Mouse (Mus musculus) G1E (cell line): ENCODE data around the gene Foxo3.

ENCODE experiments used
- CTCF ChIP-seq: IDR thresholded peaks from 2 replicates; pipeline ENCODE4 v1.5.1; 2012; ENCODE audit warnings: low read depth, low read length, inconsistent platforms, mixed read lengths
- GATA1 ChIP-seq: IDR thresholded peaks from 2 replicates; pipeline ENCODE4 v1.6.1; 2012; ENCODE audit warnings: borderline replicate concordance, low read length, inconsistent platforms, mixed read lengths
- GATA2 ChIP-seq: IDR thresholded peaks from 2 replicates; pipeline ENCODE4 v1.6.1; 2012; ENCODE audit warnings: low read depth, low read length, inconsistent platforms, borderline replicate concordance

DNA sequence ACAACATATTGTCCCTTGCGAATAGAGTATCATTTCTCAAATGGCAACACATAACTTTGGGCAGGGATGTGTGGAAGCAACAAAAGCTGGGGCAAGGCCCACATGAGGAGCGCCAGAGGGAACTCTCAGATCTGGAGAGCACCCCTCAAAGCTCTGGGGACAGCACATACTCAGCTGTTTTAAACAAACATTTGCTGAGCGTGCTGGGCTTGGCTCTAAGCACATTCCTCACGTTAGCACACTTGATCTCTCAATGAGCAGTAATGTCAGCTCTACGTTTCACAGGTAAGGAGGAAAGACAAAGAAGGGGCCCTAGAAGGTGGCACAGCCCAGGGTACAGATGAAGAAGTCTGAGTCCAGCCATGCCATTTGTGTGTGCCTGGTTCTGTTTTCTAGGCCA, 131.3 kb downstream of the Foxo3 start:
- TF ChIP-seq CTCF (no peak), GATA2 (no peak), GATA1 (no peak)
